Mouse (Mus musculus) ES-E14 (cell line): ENCODE measurements around the gene Ccnd1. TPM values are rescaled to one million over a fixed set of nuclear protein-coding genes. Genes with fewer than 3 reads are reported as not detected.

Source experiments
- DNase-seq: peaks from one replicate; pipeline ENCODE4 v3.0.0-alpha.2; 2013; ENCODE audit warnings: low read depth, low spot score
- H3K27ac ChIP-seq: 2 replicates; pipeline ENCODE4 v1.5.1; 2012; ENCODE audit warnings: low read depth, mild to moderate bottlenecking, low read length, moderate library complexity, mixed read lengths; ENCODE audit not compliant: poor library complexity, insufficient read depth, severe bottlenecking
- H3K36me3 ChIP-seq: 2 replicates; pipeline ENCODE4 v1.6.1; 2012; ENCODE audit warnings: mild to moderate bottlenecking, low read length, moderate library complexity, mixed read lengths; ENCODE audit not compliant: control insufficient read depth, poor library complexity, insufficient read depth, severe bottlenecking
- H3K4me1 ChIP-seq, 2 experiments: fragments of 150-350 bp in 1 of 2; sonication (generic) in 1 of 2; 2 replicates each; pipeline ENCODE4 v1.6.1; 2012; ENCODE audit warnings: low read length in 2 of 2, mild to moderate bottlenecking in 1 of 2, mixed read lengths in 1 of 2; ENCODE audit not compliant: control insufficient read depth in 2 of 2, insufficient read depth in 2 of 2, poor library complexity in 1 of 2
- H3K4me3 ChIP-seq, 2 experiments: fragments of 150-350 bp in 1 of 2; sonication (generic) in 1 of 2; 2 replicates each; pipeline ENCODE4 v1.5.1; 2012; ENCODE audit warnings: low read length in 2 of 2, low read depth in 1 of 2, mild to moderate bottlenecking in 1 of 2, mixed read lengths in 1 of 2; ENCODE audit not compliant: insufficient read depth in 1 of 2, poor library complexity in 1 of 2, severe bottlenecking in 1 of 2
- H3K9ac ChIP-seq: 2 replicates; pipeline ENCODE4 v1.6.1; 2012; ENCODE audit warnings: low read depth, mild to moderate bottlenecking, low read length, mixed read lengths; ENCODE audit not compliant: poor library complexity, insufficient read depth, severe bottlenecking
- H3K9me3 ChIP-seq: fragments of 150-350 bp; sonication (generic); 2 replicates; pipeline ENCODE4 v1.6.1; 2012; ENCODE audit warnings: low read depth, mild to moderate bottlenecking, low read length; ENCODE audit not compliant: control insufficient read depth, insufficient read depth
- CHD2 ChIP-seq: IDR thresholded peaks from 2 replicates; pipeline ENCODE4 v1.6.1; 2014; ENCODE audit warnings: mild to moderate bottlenecking, low read depth, low read length, inconsistent platforms
- HCFC1 ChIP-seq: IDR thresholded peaks from 2 replicates; pipeline ENCODE4 v1.6.1; 2012; ENCODE audit warnings: low read length, inconsistent platforms, borderline replicate concordance; ENCODE audit not compliant: insufficient read depth
- MAFK ChIP-seq: IDR thresholded peaks from 2 replicates; pipeline ENCODE4 v1.6.1; 2014; ENCODE audit warnings: mild to moderate bottlenecking, low read depth, low read length, inconsistent platforms; ENCODE audit not compliant: insufficient read depth
- ZC3H11A ChIP-seq: IDR thresholded peaks from 2 replicates; pipeline ENCODE4 v1.6.1; 2012; ENCODE audit warnings: low read depth, mild to moderate bottlenecking, inconsistent platforms, low read length, borderline replicate concordance
- ZNF384 ChIP-seq: IDR thresholded peaks from 2 replicates; pipeline ENCODE4 v1.6.1; 2012; ENCODE audit warnings: low read depth, low read length, inconsistent platforms
- in situ Hi-C, 2 experiments: fragments of 600-800 bp; cut with MboI; formaldehyde crosslinking; loops; one replicate each; pipeline ENCODE4 v1.15.1; 2025; ENCODE audit warnings: low sequenced_read_pairs in 2 of 2, inconsistent platforms in 1 of 2; ENCODE audit not compliant: unreplicated experiment in 2 of 2
- total RNA-seq: library from RNA; depleted of rRNA; stranded (reverse); fragments of 300-350 nt; gene quantifications from 2 replicates; pipeline ENCODE4 v1.2.3, GENCODE M21; 2012

Gene Ccnd1
- total RNA-seq, 1 experiment: 57.6 TPM

DNA sequence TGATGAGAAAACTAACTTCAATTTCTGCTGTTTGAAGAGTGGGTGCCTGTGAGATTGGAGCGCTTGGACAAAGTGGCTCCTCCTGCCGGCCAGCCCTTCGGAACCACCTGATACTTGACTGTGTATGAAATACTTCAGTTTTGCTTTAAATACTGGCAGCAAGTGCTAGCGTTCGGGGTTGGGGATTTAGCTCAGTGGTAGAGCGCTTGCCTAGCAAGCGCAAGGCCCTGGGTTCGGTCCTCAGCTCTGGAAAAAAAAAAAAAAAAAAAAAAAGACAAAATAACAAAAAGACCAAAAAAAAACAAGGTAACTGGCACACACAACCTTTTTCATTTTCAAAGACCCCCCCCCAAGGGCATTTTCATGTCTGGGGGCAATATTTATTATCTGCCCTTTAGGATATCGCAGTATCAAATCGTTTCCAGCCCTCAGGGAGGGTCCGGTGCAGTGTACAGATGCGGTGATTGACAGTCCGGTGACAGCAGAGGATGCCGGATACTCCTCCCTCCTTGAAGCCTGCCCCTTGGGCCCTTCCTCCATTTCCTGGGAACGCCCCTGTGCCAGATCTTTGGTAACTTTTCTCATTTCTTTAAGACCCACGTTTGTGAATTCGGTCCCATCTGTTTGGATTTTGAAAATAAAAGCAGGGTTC, 25.3 kb downstream of the Ccnd1 start:
- H3K27ac ChIP-seq: no peak overlapping the region
- peak overlapping the region; percentile 68 for H3K9ac ChIP-seq
- peaks cover 0 to 4% of the 10 kb centered on the region in 2 experiments; a peak in 1 of 4 replicates for H3K4me1 ChIP-seq
- H3K4me3 ChIP-seq: peak overlapping the region; percentile 87 to 95
- in situ Hi-C loops: loop anchor here in 1 of 2 experiments (25.0 kb wide), 1 partner anchor 327 kb away; the partner anchor contains the start of gene Fadd
- TF ChIP-seq CHD2 (no peak), MAFK (no peak), HCFC1 (no peak), ZNF384 (peak; percentile 71; the same call in 1 of the 2 replicates), ZC3H11A (no peak)
- no peaks in the 10 kb centered on the region for H3K9me3 ChIP-seq
- DNase-seq: no peak
- peaks cover 6% of the 10 kb centered on the region; the same call in 1 of the 2 replicates for H3K36me3 ChIP-seq

- H3K36me3 ChIP-seq: no peaks in the 10 kb centered on the region
- no peak for DNase-seq
Measured at GRCm38 (mm10) chr7:144912897-144913296, 26.8 kb downstream of the Ccnd1 start.

GRCm38 (mm10) chr7:144911121-144911520, 28.6 kb downstream of the Ccnd1 start:
- no peak overlapping the region for H3K9ac ChIP-seq
- H3K9me3 ChIP-seq: no peaks in the 10 kb centered on the region
- peaks cover 0 to 10% of the 10 kb centered on the region in 2 experiments; a peak in 2 of 4 replicates for H3K4me1 ChIP-seq
- no peak overlapping the region for H3K27ac ChIP-seq
- TF ChIP-seq ZNF384 (no peak), CHD2 (no peak), HCFC1 (no peak), MAFK (no peak), ZC3H11A (no peak)
- no peaks in the 10 kb centered on the region for H3K36me3 ChIP-seq
- no peak overlapping the region for H3K4me3 ChIP-seq
- in situ Hi-C loops: loop anchor here in 1 of 2 experiments (25.0 kb wide), 1 partner anchor 324 kb away; the partner anchor contains the start of gene Fadd
- no peak for DNase-seq

More at GRCm38 (mm10) chr7:144912897-144913296, 26.8 kb downstream of the Ccnd1 start:
- Histone ChIP-seq H3K9ac (no peak overlapping the region), H3K4me3 (no peak overlapping the region), H3K27ac (no peak overlapping the region), H3K4me1 (peaks cover 0 to 5% of the 10 kb centered on the region in 2 experiments; a peak in 2 of 4 replicates), H3K9me3 (no peaks in the 10 kb centered on the region)
- in situ Hi-C loops: loop anchor here in 1 of 2 experiments (25.0 kb wide), 1 partner anchor 326 kb away; the partner anchor contains the start of gene Fadd
- TF ChIP-seq ZC3H11A (no peak), CHD2 (no peak), ZNF384 (no peak), HCFC1 (no peak), MAFK (no peak)

GRCm38 (mm10) chr7:144908705-144909104, 31.0 kb downstream of the Ccnd1 start:
- Histone ChIP-seq H3K27ac (no peak overlapping the region), H3K4me1 (peaks cover 0 to 10% of the 10 kb centered on the region in 2 experiments; a peak in 2 of 4 replicates), H3K4me3 (peak overlapping the region in 1 of 2 experiments; percentile 53; a peak in 2 of 4 replicates), H3K9me3 (no peaks in the 10 kb centered on the region), H3K36me3 (no peaks in the 10 kb centered on the region), H3K9ac (no peak overlapping the region)
- DNase-seq: no peak
- in situ Hi-C loops: loop anchor here in 1 of 2 experiments (25.0 kb wide), 1 partner anchor 321 kb away; the partner anchor contains the start of gene Fadd
- TF ChIP-seq MAFK: no peak
- no peak for TF ChIP-seq CHD2
- peak; percentile 90 for TF ChIP-seq HCFC1
- no peak for TF ChIP-seq ZNF384
- TF ChIP-seq ZC3H11A: no peak
